Mouse (Mus musculus): ENCODE measurements around the gene Arhgap5. TPM values are rescaled to one million over a fixed set of nuclear protein-coding genes. Genes with fewer than 3 reads are reported as not detected.
A peak's percentile ranks its signal among the peaks of the same experiment; 100 is the strongest.

Arhgap5 gene
- polyA plus RNA-seq (2016; fragmentation: Nextera tagmentation; extraction: Ambion mirVana) = 55.5 and 63.4 TPM in 2 replicates

DNA sequence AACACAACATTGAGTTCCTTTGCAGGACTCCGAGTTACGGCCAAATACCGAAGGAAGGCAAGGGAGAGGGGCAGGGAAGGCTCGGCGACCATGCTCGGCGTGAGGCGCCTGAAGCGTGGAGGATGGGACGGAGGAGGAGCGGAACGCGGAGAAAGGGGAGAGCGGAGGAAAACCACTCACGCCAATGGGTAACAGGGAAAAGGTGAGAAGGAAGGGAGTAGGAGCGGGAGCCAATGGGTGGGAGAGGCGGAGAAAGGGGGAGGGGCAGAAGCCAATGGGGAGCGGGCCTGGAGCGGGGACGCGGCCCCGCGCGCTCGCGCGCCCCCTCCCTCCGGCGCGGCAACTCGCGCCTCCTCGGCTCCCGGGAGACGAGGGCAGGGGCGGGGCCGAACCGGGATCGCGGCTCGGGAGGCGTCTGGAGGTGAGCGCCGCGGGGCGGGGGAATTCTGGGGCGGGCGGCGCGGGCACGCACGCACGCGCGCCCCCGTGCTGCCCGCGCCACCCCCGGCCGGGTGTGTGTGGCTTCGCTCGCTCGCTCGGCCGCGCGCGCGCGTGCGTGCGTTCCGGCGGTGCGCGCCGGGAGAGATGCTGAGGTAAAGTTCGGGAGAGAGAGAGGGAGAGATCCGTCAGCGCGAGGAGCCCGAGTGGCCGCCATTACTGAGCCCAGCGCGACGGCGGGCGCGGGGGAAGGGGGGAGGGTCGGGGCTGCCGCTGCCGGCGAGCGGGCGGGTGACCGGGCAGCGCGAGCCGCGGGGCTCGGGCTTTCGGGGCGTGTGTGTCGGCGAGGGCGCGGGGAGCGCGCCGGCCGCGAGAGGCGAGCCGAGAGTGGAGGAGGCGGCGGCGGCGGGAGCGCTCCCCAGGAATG is at the start of gene Arhgap5:
TSS of gene Arhgap5 (plus strand) at position 517 of the 865 bp plus-strand sequence.
- H3K4me3 ChIP-seq = peak within 1 kb of the TSS; percentile 96
- WGBS = under 1% methylated on average over 91 of the region's 119 CpGs
- no peaks in the 10 kb centered on the region for H3K36me3 ChIP-seq
- no peaks in the 10 kb centered on the region for H3K27me3 ChIP-seq
- H3K4me2 ChIP-seq (replicated peaks) = peak within 1 kb of the TSS; percentile 75
- H3K9ac ChIP-seq = peak within 1 kb of the TSS; percentile 94
- H3K4me1 ChIP-seq = no peaks in the 10 kb centered on the region
- peak; percentile 98 for ATAC-seq (ENCODE audit: insufficient number of reproducible peaks, insufficient read depth, low FRiP score, low TSS enrichment)
- H3K9me3 ChIP-seq = no peaks in the 10 kb centered on the region
- H3K27ac ChIP-seq = peak within 1 kb of the TSS; percentile 100

DNA sequence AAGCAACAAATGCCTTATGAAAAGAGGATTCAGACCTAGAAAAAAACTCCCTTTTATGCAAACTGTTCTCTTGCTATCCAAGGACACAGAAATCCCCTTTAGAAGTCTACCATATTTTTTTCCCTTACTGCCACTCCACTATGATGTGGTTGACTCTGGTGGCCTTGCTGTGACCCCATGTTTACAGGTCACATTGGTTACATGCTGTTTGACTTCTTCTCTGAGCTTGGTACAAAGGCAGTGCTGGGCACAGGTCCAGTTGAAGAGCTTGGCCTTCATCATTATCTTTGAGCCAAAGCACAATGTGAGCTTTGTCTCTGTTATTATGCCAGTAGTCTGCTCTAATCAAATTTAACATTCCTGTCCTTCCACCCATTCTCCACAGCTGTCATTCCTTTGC is 39.2 kb upstream of the Arhgap5 start:
- no peak overlapping the region for H3K4me3 ChIP-seq
- no peak overlapping the region for H3K27ac ChIP-seq
- no peaks in the 10 kb centered on the region for H3K4me1 ChIP-seq
- H3K9me3 ChIP-seq = no peaks in the 10 kb centered on the region
- no peak overlapping the region for H3K9ac ChIP-seq
- no peak overlapping the region for H3K4me2 ChIP-seq (replicated peaks)
- no peaks in the 10 kb centered on the region for H3K27me3 ChIP-seq
- no peaks in the 10 kb centered on the region for H3K36me3 ChIP-seq
- ATAC-seq (ENCODE audit: insufficient number of reproducible peaks, insufficient read depth, low FRiP score, low TSS enrichment) = no peak

DNA sequence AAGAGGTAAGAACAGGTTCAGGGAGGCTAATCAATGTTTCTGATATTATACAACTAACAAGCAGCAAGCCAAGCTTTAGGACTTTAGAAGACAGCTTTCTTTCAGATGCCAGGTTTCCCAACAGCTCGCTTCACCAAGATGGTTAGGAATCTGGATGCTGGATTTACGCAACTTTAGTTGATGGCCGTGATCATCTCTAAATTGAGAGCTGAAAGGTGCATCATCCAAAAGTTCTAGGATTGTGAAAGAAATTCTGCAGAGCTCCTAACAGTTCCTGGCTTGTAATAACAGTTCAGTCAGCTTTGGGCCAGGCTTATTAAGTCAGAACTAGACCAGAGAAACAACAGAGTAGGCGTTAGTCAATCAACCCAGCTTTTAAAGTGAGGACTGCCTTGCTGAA is 32.2 kb upstream of the Arhgap5 start:
- Histone ChIP-seq H3K4me1 (no peaks in the 10 kb centered on the region), H3K9ac (no peak overlapping the region), H3K4me2 (replicated peaks) (no peak overlapping the region), H3K36me3 (no peaks in the 10 kb centered on the region), H3K27me3 (no peaks in the 10 kb centered on the region), H3K27ac (no peak overlapping the region), H3K4me3 (no peak overlapping the region), H3K9me3 (no peaks in the 10 kb centered on the region)
- WGBS = 83% methylated on average over 4 of the region's 4 CpGs
- ATAC-seq (ENCODE audit: insufficient number of reproducible peaks, insufficient read depth, low FRiP score, low TSS enrichment) = no peak

DNA sequence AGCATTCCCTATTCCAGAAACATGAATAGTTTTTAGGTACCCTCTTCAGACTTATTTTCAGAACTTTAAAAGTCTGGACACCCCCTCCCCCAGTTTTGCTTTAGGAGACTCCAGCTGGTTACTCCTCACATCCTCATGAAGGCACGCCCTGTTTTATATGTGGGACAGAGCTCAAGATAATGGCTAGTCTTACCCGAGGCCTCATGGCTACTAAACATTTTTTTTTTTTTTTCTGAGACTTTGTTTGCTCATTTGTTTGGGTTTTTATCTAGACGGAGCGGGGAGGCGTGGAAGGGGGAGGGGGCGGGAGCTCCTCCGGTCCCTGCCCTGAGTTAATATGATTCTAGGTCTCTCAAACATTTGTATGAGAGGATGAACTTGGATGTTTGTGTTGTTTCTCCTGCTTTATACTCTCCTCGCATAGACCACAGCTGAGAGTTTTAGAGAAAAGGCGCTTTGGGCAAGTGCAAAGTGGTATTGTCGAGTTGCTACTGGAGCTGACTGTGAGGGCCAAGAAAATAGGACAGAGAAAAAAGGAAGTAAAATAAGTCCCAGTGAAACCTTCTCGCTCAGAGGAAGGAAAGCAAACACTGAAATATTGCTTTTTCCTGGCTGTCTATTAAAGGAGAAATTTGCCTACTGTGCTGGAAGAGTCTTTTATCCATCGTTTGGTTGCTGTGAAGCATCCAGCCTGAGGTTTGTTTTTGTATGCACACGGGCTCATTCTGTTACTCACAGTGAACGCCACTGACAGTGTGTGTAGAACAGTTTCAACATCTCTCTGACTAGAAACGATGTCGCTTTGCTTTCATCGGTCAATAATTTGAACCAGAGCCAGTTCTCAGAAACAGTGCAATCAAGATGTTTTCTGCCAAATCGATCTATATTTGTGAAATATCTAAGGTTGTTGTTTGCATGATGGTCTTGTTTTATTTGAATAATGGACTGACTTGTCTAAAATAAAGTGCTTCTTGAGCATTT is 29.5 kb upstream of the Arhgap5 start:
- Histone ChIP-seq H3K27me3 (no peaks in the 10 kb centered on the region), H3K36me3 (no peaks in the 10 kb centered on the region), H3K4me3 (no peak overlapping the region), H3K9me3 (no peaks in the 10 kb centered on the region), H3K4me1 (no peaks in the 10 kb centered on the region), H3K4me2 (replicated peaks) (no peak overlapping the region; the same call in 1 of the 2 replicates), H3K27ac (no peak overlapping the region), H3K9ac (no peak overlapping the region)
- no peak for ATAC-seq (ENCODE audit: insufficient number of reproducible peaks, insufficient read depth, low FRiP score, low TSS enrichment)
- 44% methylated on average over 18 of the region's 18 CpGs for WGBS

DNA sequence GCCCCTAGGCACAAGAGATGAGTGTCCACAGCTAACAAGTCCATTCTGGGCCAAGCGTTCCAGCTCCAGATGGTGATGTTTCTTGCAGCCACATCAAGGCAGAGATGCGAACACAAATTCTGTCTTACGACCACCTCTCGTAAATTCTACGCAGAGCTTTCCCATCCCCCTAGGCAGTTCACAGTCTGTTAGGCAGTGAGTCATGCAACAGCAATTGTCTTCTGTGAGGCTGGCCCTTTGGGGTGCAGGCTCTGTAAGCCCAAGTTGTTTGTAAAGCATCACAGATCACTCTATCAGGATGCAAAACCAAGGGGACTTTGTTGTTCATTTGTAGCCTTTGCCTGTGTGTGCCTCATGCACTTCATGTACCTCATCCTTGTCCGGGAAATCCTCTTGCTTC is 27.7 kb upstream of the Arhgap5 start:
- Histone ChIP-seq H3K27me3 (no peaks in the 10 kb centered on the region), H3K9me3 (no peaks in the 10 kb centered on the region), H3K4me3 (no peak overlapping the region), H3K4me2 (replicated peaks) (no peak overlapping the region), H3K36me3 (no peaks in the 10 kb centered on the region), H3K27ac (no peak overlapping the region), H3K9ac (no peak overlapping the region), H3K4me1 (0 out of 2 replicates have a peak, but pooled peaks cover 3% of the 10 kb centered on the region)
- WGBS = 58% methylated on average over 6 of the region's 6 CpGs
- no peak for ATAC-seq (ENCODE audit: insufficient number of reproducible peaks, insufficient read depth, low FRiP score, low TSS enrichment)

DNA sequence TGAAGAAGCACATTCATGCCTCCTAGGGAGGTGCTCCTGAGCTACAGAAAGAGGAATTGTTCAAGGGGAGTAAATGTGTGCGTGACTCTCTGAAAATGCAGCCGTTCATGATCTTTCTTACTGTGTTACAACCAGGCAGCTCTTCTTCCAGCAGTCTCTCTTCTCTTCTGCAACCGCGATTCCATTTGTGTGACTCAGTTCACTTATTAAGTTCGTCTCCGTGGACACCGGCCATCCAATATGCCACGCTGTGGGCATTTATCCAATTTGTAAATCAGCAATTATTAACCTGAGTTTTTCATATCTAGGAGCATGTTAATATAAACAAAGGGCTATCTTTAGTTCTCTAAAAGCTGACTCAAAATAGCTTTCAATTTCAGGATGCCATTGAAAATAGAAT is 25.2 kb upstream of the Arhgap5 start:
- WGBS = 83% methylated on average over 8 of the region's 8 CpGs
- Histone ChIP-seq H3K4me3 (no peak overlapping the region), H3K4me1 (0 out of 2 replicates have a peak, but pooled peaks cover 3% of the 10 kb centered on the region), H3K27ac (no peak overlapping the region), H3K27me3 (no peaks in the 10 kb centered on the region), H3K9me3 (no peaks in the 10 kb centered on the region), H3K36me3 (no peaks in the 10 kb centered on the region), H3K4me2 (replicated peaks) (no peak overlapping the region), H3K9ac (no peak overlapping the region)
- ATAC-seq (ENCODE audit: insufficient number of reproducible peaks, insufficient read depth, low FRiP score, low TSS enrichment) = no peak

DNA sequence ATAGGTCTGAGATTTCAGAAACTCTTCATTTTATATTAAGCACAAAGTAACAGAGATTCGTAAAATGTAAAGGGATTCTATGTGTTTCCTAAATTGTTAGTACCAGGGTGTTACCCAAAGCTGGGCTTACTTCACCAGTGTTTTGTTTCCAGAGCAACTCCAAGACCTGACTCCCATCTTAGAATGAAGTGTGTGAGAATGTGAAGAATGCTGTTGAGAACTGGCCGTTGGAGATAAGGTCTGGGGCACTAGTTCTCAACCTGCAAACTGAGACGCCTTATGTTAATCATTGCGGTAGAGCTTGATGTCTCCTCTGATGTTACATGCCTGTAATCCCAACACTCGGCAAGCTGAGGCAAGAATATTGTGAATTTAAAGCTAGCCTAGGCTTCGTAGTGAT is 24.4 kb upstream of the Arhgap5 start:
- H3K4me1 ChIP-seq = 0 out of 2 replicates have a peak, but pooled peaks cover 3% of the 10 kb centered on the region
- WGBS = 74% methylated on average over 6 of the region's 6 CpGs
- no peaks in the 10 kb centered on the region for H3K27me3 ChIP-seq
- H3K4me2 ChIP-seq (replicated peaks) = no peak overlapping the region
- no peak overlapping the region for H3K27ac ChIP-seq
- no peaks in the 10 kb centered on the region for H3K36me3 ChIP-seq
- H3K4me3 ChIP-seq = no peak overlapping the region
- H3K9ac ChIP-seq = no peak overlapping the region
- ATAC-seq (ENCODE audit: insufficient number of reproducible peaks, insufficient read depth, low FRiP score, low TSS enrichment) = no peak
- H3K9me3 ChIP-seq = no peaks in the 10 kb centered on the region

DNA sequence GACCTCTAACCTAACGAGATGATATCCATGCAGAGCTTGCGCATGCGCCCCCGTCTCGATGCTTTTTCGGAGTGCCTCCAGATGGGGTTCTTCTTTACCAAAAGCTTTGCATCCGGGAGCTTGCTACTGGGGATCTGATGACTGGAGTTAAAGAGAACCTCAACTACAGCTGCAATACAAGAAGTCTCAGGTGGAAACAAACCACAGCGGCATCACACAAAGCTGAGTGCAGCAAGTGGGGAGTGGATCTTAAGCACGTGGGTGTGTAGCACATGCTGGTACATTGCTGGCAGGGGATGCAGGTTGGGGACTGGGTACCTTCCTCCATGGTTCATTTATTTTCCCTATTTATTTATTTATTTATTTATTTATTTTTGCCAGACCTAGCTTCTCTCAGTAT is 22.9 kb upstream of the Arhgap5 start:
- Histone ChIP-seq H3K4me3 (no peak overlapping the region), H3K4me1 (0 out of 2 replicates have a peak, but pooled peaks cover 3% of the 10 kb centered on the region), H3K36me3 (no peaks in the 10 kb centered on the region), H3K27me3 (no peaks in the 10 kb centered on the region), H3K9ac (no peak overlapping the region), H3K4me2 (replicated peaks) (no peak overlapping the region), H3K9me3 (no peaks in the 10 kb centered on the region), H3K27ac (no peak overlapping the region)
- no peak for ATAC-seq (ENCODE audit: insufficient number of reproducible peaks, insufficient read depth, low FRiP score, low TSS enrichment)
- WGBS = 41% methylated on average over 9 of the region's 9 CpGs

DNA sequence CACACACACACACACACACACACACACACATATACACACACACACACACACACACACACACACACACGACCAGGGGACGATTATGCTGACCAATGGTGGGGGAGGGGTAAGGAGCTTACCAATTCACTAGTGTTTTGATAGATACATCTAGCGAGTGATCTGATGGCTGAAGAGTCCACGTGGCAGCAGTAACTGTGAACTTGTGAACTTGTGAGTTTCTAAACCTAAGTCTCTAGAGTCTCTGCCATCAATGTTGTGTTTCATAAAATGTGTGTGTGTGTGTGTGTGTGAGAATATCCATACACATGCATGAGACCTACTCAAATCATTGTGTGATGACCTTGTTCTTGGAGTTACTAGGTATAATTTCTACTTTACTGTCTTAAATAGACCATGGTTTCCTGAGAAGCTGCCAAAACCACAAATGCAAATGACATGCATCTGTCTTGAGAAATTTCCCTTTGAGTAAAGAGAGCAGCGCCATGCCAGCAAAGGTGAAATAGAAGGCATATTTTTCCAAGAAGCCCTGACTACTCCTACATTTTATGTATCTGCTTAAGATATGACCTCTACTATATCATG is 21.7 kb upstream of the Arhgap5 start:
- Histone ChIP-seq H3K4me2 (replicated peaks) (no peak overlapping the region), H3K9ac (no peak overlapping the region), H3K27me3 (no peaks in the 10 kb centered on the region), H3K27ac (no peak overlapping the region), H3K36me3 (no peaks in the 10 kb centered on the region), H3K9me3 (no peaks in the 10 kb centered on the region), H3K4me3 (no peak overlapping the region), H3K4me1 (0 out of 2 replicates have a peak, but pooled peaks cover 3% of the 10 kb centered on the region)
- 84% methylated on average over 5 of the region's 5 CpGs for WGBS
- no peak for ATAC-seq (ENCODE audit: insufficient number of reproducible peaks, insufficient read depth, low FRiP score, low TSS enrichment)

DNA sequence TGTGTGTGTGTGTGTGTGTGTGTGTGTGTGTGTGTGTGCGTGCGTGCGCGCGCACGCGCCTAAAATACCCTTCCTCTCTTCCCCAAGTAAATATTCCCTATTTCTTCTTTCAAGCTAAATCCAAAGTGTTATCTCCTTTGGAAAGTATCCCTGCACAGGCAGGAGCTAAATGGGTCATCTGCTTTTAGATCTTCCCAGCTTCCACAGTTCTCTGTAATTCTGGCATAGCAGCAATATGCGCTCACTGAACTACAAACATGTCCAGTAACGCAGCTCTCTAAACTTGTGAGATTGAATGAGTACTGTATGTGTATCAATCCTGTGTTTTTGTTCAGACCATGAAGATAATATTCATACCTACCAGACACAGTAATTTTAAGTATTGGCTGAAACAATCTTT is 20.6 kb upstream of the Arhgap5 start:
- H3K4me2 ChIP-seq (replicated peaks) = no peak overlapping the region
- WGBS = 97% methylated on average over 9 of the region's 9 CpGs

DNA sequence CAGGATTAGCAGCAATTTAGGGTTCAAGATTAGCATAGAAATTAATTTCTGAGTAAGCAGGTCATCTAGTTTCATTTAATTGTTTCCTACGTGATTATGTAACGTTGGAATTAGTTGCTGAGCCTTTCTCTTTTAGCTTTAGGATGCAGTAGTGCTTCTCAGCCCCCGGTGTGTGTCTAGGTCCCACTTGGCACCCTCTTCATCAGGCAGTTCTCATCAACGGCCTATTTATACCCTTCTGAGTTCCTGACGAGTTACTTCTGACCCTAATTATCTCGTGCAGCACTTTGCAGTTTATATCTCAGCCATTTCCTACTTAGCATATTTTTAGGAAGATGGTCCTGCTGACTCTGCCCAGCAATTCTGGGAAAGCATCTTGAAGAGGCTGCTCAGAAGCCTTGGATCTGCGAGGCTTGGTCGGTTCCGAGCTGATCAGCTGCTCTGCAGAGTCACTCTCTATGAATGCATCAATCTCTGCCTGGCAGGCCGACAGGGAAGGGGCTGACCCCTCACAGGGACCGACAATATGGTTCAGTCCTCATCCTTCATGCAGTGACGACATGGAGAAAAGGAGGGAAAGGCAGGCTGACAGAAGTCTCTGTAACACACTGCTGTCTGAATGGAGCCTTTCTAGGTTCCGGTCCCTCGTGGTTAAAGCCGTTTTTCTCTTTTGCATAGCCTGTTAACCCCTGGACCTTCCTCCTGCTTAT is 15.4 kb upstream of the Arhgap5 start:
- 48% methylated on average over 15 of the region's 15 CpGs for WGBS
- no peak overlapping the region for H3K4me3 ChIP-seq
- H3K4me1 ChIP-seq = no peaks in the 10 kb centered on the region
- no peaks in the 10 kb centered on the region for H3K36me3 ChIP-seq
- H3K27ac ChIP-seq = no peak overlapping the region
- no peaks in the 10 kb centered on the region for H3K9me3 ChIP-seq
- H3K27me3 ChIP-seq = no peaks in the 10 kb centered on the region
- no peak for ATAC-seq (ENCODE audit: insufficient number of reproducible peaks, insufficient read depth, low FRiP score, low TSS enrichment)
- H3K9ac ChIP-seq = no peak overlapping the region
- no peak overlapping the region for H3K4me2 ChIP-seq (replicated peaks)

More for the DNA sequence above, 20.6 kb upstream of the Arhgap5 start:
- ATAC-seq (ENCODE audit: insufficient number of reproducible peaks, insufficient read depth, low FRiP score, low TSS enrichment) = no peak
- Histone ChIP-seq H3K36me3 (no peaks in the 10 kb centered on the region), H3K4me1 (0 out of 2 replicates have a peak, but pooled peaks cover 3% of the 10 kb centered on the region), H3K9me3 (no peaks in the 10 kb centered on the region), H3K27ac (no peak overlapping the region), H3K27me3 (no peaks in the 10 kb centered on the region), H3K9ac (no peak overlapping the region), H3K4me3 (no peak overlapping the region)
